ENCODE assay signal across 8 mouse cellular contexts in the genomic region with DNA sequence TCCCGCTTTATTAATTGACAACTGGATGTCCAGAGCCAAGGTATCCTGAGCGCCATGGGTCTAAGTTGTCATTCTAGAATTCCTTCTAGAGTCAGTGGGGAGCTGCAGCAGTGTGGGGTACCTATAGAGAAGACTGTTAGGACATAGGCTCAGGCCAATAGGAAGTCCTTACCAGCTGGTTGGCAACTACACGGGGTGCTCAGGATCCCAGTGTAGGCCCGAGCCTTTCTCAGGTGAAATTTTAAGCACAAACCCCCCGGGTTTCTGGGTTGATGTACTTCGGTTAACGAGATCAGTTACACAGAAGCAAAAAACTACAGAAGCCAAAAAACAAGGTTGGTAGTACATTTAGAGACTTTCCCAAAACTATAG. TPM values are rescaled to one million over a fixed set of nuclear protein-coding genes. Genes with fewer than 3 reads are reported as not detected.
DNase-seq lines count a peak whose midpoint lies in the region; ATAC-seq and TF ChIP-seq lines count a peak whose summit lies in the region.

No protein-coding gene starts in this region.

- peak; percentile 39 for DNase-seq in cerebellum, adult 11-12 months
- no peak for DNase-seq in kidney, adult 2 months
- DNase-seq in kidney, adult 9 months = no peak
- no peak for DNase-seq in testis, postnatal 10 days (ENCODE audit: low spot score)
- no peak for DNase-seq in stomach, postnatal 0 days (ENCODE audit: low spot score)

- peaks cover 7% of the 10 kb centered on the region; the same call in 1 of the 2 replicates for H3K36me3 ChIP-seq in kidney, adult 2 months (ENCODE audit: control insufficient read depth, insufficient read depth, low read length)
- H3K36me3 ChIP-seq in testis, adult 2 months (ENCODE audit: control insufficient read depth, insufficient read depth, low read length) = no peaks in the 10 kb centered on the region; the same call in 1 of the 2 replicates
- no peaks in the 10 kb centered on the region; the same call in 1 of the 2 replicates for H3K36me3 ChIP-seq in stomach, postnatal 0 days (ENCODE audit: control insufficient read depth, insufficient read depth, low read length)

- no peak for TF ChIP-seq CTCF in kidney, adult 2 months (conservative IDR thresholded peaks at IDR 0.05; ENCODE audit: insufficient read depth, insufficient read length, low read depth, low read length)
- no peak for TF ChIP-seq CTCF in testis, adult 2 months (IDR thresholded peaks at IDR 0.05; ENCODE audit: control insufficient read depth, insufficient read depth, insufficient replicate concordance, low read depth, low read length)
- TF ChIP-seq CTCF in stomach, postnatal 0 days (IDR thresholded peaks at IDR 0.05; ENCODE audit: low read depth) = no peak

- no peak for TF ChIP-seq EP300 in stomach, postnatal 0 days (optimal IDR thresholded peaks at IDR 0.05)

- 43% methylated on average over 7 of the region's 7 CpGs for WGBS in kidney, adult 2 months
- WGBS in stomach, postnatal 0 days = 67% methylated on average over 7 of the region's 7 CpGs

- H3K9ac ChIP-seq in stomach, postnatal 0 days (ENCODE audit: low read length) = no peak overlapping the region

- TF ChIP-seq POLR2A in kidney, adult 2 months (IDR thresholded peaks at IDR 0.05; ENCODE audit: low read depth, low read length) = no peak
- TF ChIP-seq POLR2A in testis, adult 2 months (IDR thresholded peaks at IDR 0.05; ENCODE audit: control insufficient read depth, low read depth, low read length) = no peak

- H3K4me3 ChIP-seq in kidney, adult 2 months (ENCODE audit: insufficient read depth, low read depth, low read length) = no peak overlapping the region
- no peak overlapping the region for H3K4me3 ChIP-seq in testis, adult 2 months (ENCODE audit: control insufficient read depth, low read depth, low read length)
- no peak overlapping the region for H3K4me3 ChIP-seq in stomach, postnatal 0 days (ENCODE audit: low read depth, low read length)

- H3K27me3 ChIP-seq in kidney, adult 2 months (replicated peaks; ENCODE audit: control insufficient read depth, insufficient read depth, low read length) = no peaks in the 10 kb centered on the region
- no peaks in the 10 kb centered on the region for H3K27me3 ChIP-seq in testis, adult 2 months (ENCODE audit: control insufficient read depth, insufficient read depth, low read length)
- H3K27me3 ChIP-seq in stomach, postnatal 0 days (ENCODE audit: control insufficient read depth, insufficient read depth, low read length) = no peaks in the 10 kb centered on the region

- ATAC-seq in cerebellum, adult (ENCODE audit: insufficient number of reproducible peaks, low FRiP score, low TSS enrichment) = no peak
- ATAC-seq in stomach, postnatal 0 days (ENCODE audit: low FRiP score, low TSS enrichment) = no peak
- ATAC-seq in granulocyte monocyte progenitor cell, adult 5-6 weeks (replicated peaks; ENCODE audit: poor library complexity, severe bottlenecking) = no peak

- peaks cover 42% of the 10 kb centered on the region for H3K4me1 ChIP-seq in kidney, adult 2 months (ENCODE audit: control insufficient read depth, insufficient read depth, low read length)
- H3K4me1 ChIP-seq in testis, adult 2 months (ENCODE audit: control insufficient read depth, insufficient read depth, low read length) = peaks cover 34% of the 10 kb centered on the region
- H3K4me1 ChIP-seq in stomach, postnatal 0 days (replicated peaks; ENCODE audit: control insufficient read depth, insufficient read depth) = peaks cover 4% of the 10 kb centered on the region

- no peaks in the 10 kb centered on the region for H3K9me3 ChIP-seq in stomach, postnatal 0 days (ENCODE audit: control insufficient read depth, low read length)

- H3K4me2 ChIP-seq in stomach, postnatal 0 days (replicated peaks; ENCODE audit: low read depth) = no peak overlapping the region

- H3K27ac ChIP-seq in kidney, adult 2 months (ENCODE audit: insufficient read depth, low read depth, low read length) = peak overlapping the region; percentile 26
- peak overlapping the region; percentile 33; the same call in 1 of the 2 replicates for H3K27ac ChIP-seq in testis, adult 2 months (ENCODE audit: control insufficient read depth, insufficient read depth, low read depth, low read length)
- peak overlapping the region; percentile 46 for H3K27ac ChIP-seq in stomach, postnatal 0 days (replicated peaks)

RNA-seq across cellular contexts. Expression of a gene that starts 51.6 kb away (rescaled TPM):
- polyA plus RNA-seq in kidney, adult 2 months (2012; rRNA removed) = 107 and 134 TPM in 2 replicates
- polyA plus RNA-seq in testis, adult 2 months (2012; rRNA removed) = 43.1 and 46.7 TPM in 2 replicates
- 38.1 and 40.9 TPM in 2 replicates for polyA plus RNA-seq in stomach, postnatal 0 days (2015; fragmentation: Nextera tagmentation; extraction: Ambion mirVana)
- total RNA-seq in granulocyte monocyte progenitor cell, adult 5-6 weeks (2014; fragmentation: Nextera tagmentation) = 40.9 and 47.7 TPM in 2 replicates
- total RNA-seq in granulocyte monocyte progenitor cell, adult 5-6 weeks (2017) = 22.8 and 23.3 TPM in 2 replicates

RNA-seq across cellular contexts. Expression of a gene that starts 52.3 kb away (rescaled TPM):
- polyA plus RNA-seq in kidney, adult 2 months (2012; rRNA removed) = 18.5 and 23.1 TPM in 2 replicates
- polyA plus RNA-seq in testis, adult 2 months (2012; rRNA removed) = 25.3 and 28.1 TPM in 2 replicates
- 13.8 and 18.8 TPM in 2 replicates for polyA plus RNA-seq in stomach, postnatal 0 days (2015; fragmentation: Nextera tagmentation; extraction: Ambion mirVana)
- total RNA-seq in granulocyte monocyte progenitor cell, adult 5-6 weeks (2014; fragmentation: Nextera tagmentation) = 17.9 and 25.4 TPM in 2 replicates
- 19.0 and 28.4 TPM in 2 replicates for total RNA-seq in granulocyte monocyte progenitor cell, adult 5-6 weeks (2017)

RNA-seq across cellular contexts. Expression of a gene that starts 54.8 kb away (rescaled TPM):
- polyA plus RNA-seq in kidney, adult 2 months (2012; rRNA removed) = 52.7 and 63.4 TPM in 2 replicates
- 20.1 and 26.1 TPM in 2 replicates for polyA plus RNA-seq in testis, adult 2 months (2012; rRNA removed)
- 2.9 and 3.2 TPM in 2 replicates for polyA plus RNA-seq in stomach, postnatal 0 days (2015; fragmentation: Nextera tagmentation; extraction: Ambion mirVana)
- total RNA-seq in granulocyte monocyte progenitor cell, adult 5-6 weeks (2014; fragmentation: Nextera tagmentation) = 38.2 and 44.5 TPM in 2 replicates
- total RNA-seq in granulocyte monocyte progenitor cell, adult 5-6 weeks (2017) = 35.5 and 35.6 TPM in 2 replicates
